ENCODE assay signal across 17 mouse cellular contexts in genomic region chr13:76064363-76064945, GRCm38 (mm10). TPM values are rescaled to one million over a fixed set of nuclear protein-coding genes. Genes with fewer than 3 reads are reported as not detected.
DNase-seq lines count a peak whose midpoint lies in the region; ATAC-seq and TF ChIP-seq lines count a peak whose summit lies in the region.
"Had no signal": no experiment of that assay in that cellular context is flagged by ENCODE, and none has a peak within 500 bp of the region (broad histone marks: within the 10 kb centered on the region; RNA-seq: fewer than 3 reads in every experiment).

No protein-coding gene starts in this region.

- H3K4me1 ChIP-seq in forebrain, embryonic 13.5 days: no peaks in the 10 kb centered on the region
- no peaks in the 10 kb centered on the region for H3K4me1 ChIP-seq in forebrain, postnatal 0 days (ENCODE audit: insufficient read depth)
- H3K4me1 ChIP-seq in midbrain, embryonic 11.5 days (ENCODE audit: control insufficient read depth, insufficient read depth, low read length): no peaks in the 10 kb centered on the region
- no peaks in the 10 kb centered on the region for H3K4me1 ChIP-seq in midbrain, postnatal 0 days (ENCODE audit: insufficient read depth, low read length)
- no peaks in the 10 kb centered on the region for H3K4me1 ChIP-seq in embryonic facial prominence, embryonic 11.5 days (ENCODE audit: control insufficient read depth, insufficient read depth, low read length)
- H3K4me1 ChIP-seq in limb, embryonic 15.5 days: no peaks in the 10 kb centered on the region
- H3K4me1 ChIP-seq: liver, embryonic 13.5 days; midbrain, embryonic 15.5 days had no signal

- peaks cover 10% of the 10 kb centered on the region for H3K36me3 ChIP-seq in forebrain, embryonic 13.5 days (ENCODE audit: poor library complexity, severe bottlenecking)
- H3K36me3 ChIP-seq in forebrain, postnatal 0 days (ENCODE audit: insufficient read depth): peaks cover 16% of the 10 kb centered on the region
- H3K36me3 ChIP-seq in midbrain, embryonic 11.5 days (ENCODE audit: control insufficient read depth, insufficient read depth, low read length): no peaks in the 10 kb centered on the region
- peaks cover 6% of the 10 kb centered on the region; the same call in 1 of the 2 replicates for H3K36me3 ChIP-seq in midbrain, postnatal 0 days (ENCODE audit: insufficient read depth, low read length)
- H3K36me3 ChIP-seq in embryonic facial prominence, embryonic 11.5 days (replicated peaks; ENCODE audit: control insufficient read depth, insufficient read depth, low read depth, low read length): no peaks in the 10 kb centered on the region
- peaks cover 12% of the 10 kb centered on the region; the same call in 1 of the 2 replicates for H3K36me3 ChIP-seq in limb, embryonic 15.5 days

- TF ChIP-seq CTCF in forebrain, postnatal 0 days (IDR thresholded peaks at IDR 0.05; ENCODE audit: low read depth): no peak
- no peak for TF ChIP-seq CTCF in midbrain, postnatal 0 days (IDR thresholded peaks at IDR 0.05)

- no peak overlapping the region for H3K4me3 ChIP-seq in forebrain, embryonic 13.5 days
- H3K4me3 ChIP-seq in forebrain, postnatal 0 days (ENCODE audit: low read depth, low read length): no peak overlapping the region
- no peak overlapping the region for H3K4me3 ChIP-seq in midbrain, embryonic 11.5 days (ENCODE audit: low read depth, low read length)
- no peak overlapping the region for H3K4me3 ChIP-seq in midbrain, postnatal 0 days (ENCODE audit: low read depth, low read length)
- H3K4me3 ChIP-seq in embryonic facial prominence, embryonic 11.5 days (ENCODE audit: low read depth, low read length): no peak overlapping the region
- no peak overlapping the region for H3K4me3 ChIP-seq in limb, embryonic 15.5 days
- H3K4me3 ChIP-seq: erythroblast, embryonic 14.5 days; liver, embryonic 13.5 days; midbrain, embryonic 15.5 days had no signal

- DNase-seq in forebrain, postnatal 0 days: no peak
- DNase-seq in midbrain, embryonic 11.5 days (ENCODE audit: low spot score, missing footprints): no peak
- DNase-seq in midbrain, postnatal 0 days (ENCODE audit: low spot score): no peak
- DNase-seq in embryonic facial prominence, embryonic 11.5 days (ENCODE audit: low spot score): peak; percentile 36
- DNase-seq in yolk sac, embryonic 10.5 days (ENCODE audit: low spot score): no peak
- DNase-seq: cerebellum, postnatal 25 days; heart, postnatal 4 days; liver, embryonic 13.5 days; lung, postnatal 14 days; right cerebral cortex, adult 18-20 months had no signal

- H3K27me3 ChIP-seq in forebrain, embryonic 13.5 days: no peaks in the 10 kb centered on the region
- no peaks in the 10 kb centered on the region for H3K27me3 ChIP-seq in forebrain, postnatal 0 days (ENCODE audit: insufficient read depth, low read length)
- H3K27me3 ChIP-seq in midbrain, embryonic 11.5 days (ENCODE audit: control insufficient read depth, insufficient read depth, low read length): no peaks in the 10 kb centered on the region
- H3K27me3 ChIP-seq in midbrain, postnatal 0 days (ENCODE audit: insufficient read depth, low read length): no peaks in the 10 kb centered on the region
- H3K27me3 ChIP-seq in embryonic facial prominence, embryonic 11.5 days (ENCODE audit: control insufficient read depth, insufficient read depth, low read length): no peaks in the 10 kb centered on the region
- no peaks in the 10 kb centered on the region for H3K27me3 ChIP-seq in limb, embryonic 15.5 days
- H3K27me3 ChIP-seq: liver, embryonic 13.5 days; midbrain, embryonic 15.5 days had no signal

- no peak overlapping the region for H3K4me2 ChIP-seq in forebrain, embryonic 13.5 days
- no peak overlapping the region for H3K4me2 ChIP-seq in forebrain, postnatal 0 days (ENCODE audit: low read depth)
- no peak overlapping the region for H3K4me2 ChIP-seq in midbrain, embryonic 11.5 days
- no peak overlapping the region for H3K4me2 ChIP-seq in midbrain, postnatal 0 days (ENCODE audit: low read depth, low read length, poor library complexity, severe bottlenecking)
- no peak overlapping the region for H3K4me2 ChIP-seq in embryonic facial prominence, embryonic 11.5 days (ENCODE audit: low read depth, low read length)
- H3K4me2 ChIP-seq in limb, embryonic 15.5 days: no peak overlapping the region
- H3K4me2 ChIP-seq: liver, embryonic 13.5 days; midbrain, embryonic 15.5 days had no signal

- ATAC-seq in forebrain, embryonic 13.5 days: 0 out of 2 replicates have a peak, but pooled peaks have one; percentile 10
- no peak for ATAC-seq in forebrain, postnatal 0 days
- ATAC-seq in midbrain, embryonic 11.5 days (ENCODE audit: low FRiP score): 0 out of 2 replicates have a peak, but pooled peaks have one; percentile 14
- ATAC-seq in midbrain, postnatal 0 days (ENCODE audit: low FRiP score): no peak
- peak; percentile 91 for ATAC-seq in embryonic facial prominence, embryonic 11.5 days (replicated peaks; ENCODE audit: insufficient number of reproducible peaks, low FRiP score, low TSS enrichment, low read depth)
- peak; percentile 35; the same call in 1 of the 2 replicates for ATAC-seq in limb, embryonic 15.5 days (ENCODE audit: insufficient number of reproducible peaks, low FRiP score, low TSS enrichment, low read depth)
- ATAC-seq: midbrain, embryonic 15.5 days had no signal

- H3K9ac ChIP-seq in forebrain, embryonic 13.5 days: no peak overlapping the region
- no peak overlapping the region for H3K9ac ChIP-seq in forebrain, postnatal 0 days
- H3K9ac ChIP-seq in midbrain, embryonic 11.5 days (ENCODE audit: low read length): no peak overlapping the region
- H3K9ac ChIP-seq in midbrain, postnatal 0 days (replicated peaks; ENCODE audit: low read length, poor library complexity, severe bottlenecking): no peak overlapping the region
- H3K9ac ChIP-seq in embryonic facial prominence, embryonic 11.5 days (replicated peaks; ENCODE audit: low read length): no peak overlapping the region
- H3K9ac ChIP-seq in limb, embryonic 15.5 days: no peak overlapping the region
- H3K9ac ChIP-seq: liver, embryonic 13.5 days; midbrain, embryonic 15.5 days had no signal

- 87% methylated on average over 13 of the region's 13 CpGs for WGBS in forebrain, embryonic 13.5 days
- WGBS in forebrain, postnatal 0 days: 91% methylated on average over 13 of the region's 13 CpGs
- WGBS in midbrain, embryonic 11.5 days: 92% methylated on average over 13 of the region's 13 CpGs
- WGBS in midbrain, postnatal 0 days: 88% methylated on average over 13 of the region's 13 CpGs
- whole genome bisulfite sequencing in embryonic facial prominence, embryonic 11.5 days: 70% methylated on average over 13 of the region's 13 CpGs
- 60% methylated on average over 13 of the region's 13 CpGs for WGBS in limb, embryonic 15.5 days

- no peak overlapping the region for H3K27ac ChIP-seq in forebrain, embryonic 13.5 days
- H3K27ac ChIP-seq in forebrain, postnatal 0 days (ENCODE audit: low read depth, low read length): no peak overlapping the region
- no peak overlapping the region for H3K27ac ChIP-seq in midbrain, embryonic 11.5 days (ENCODE audit: low read depth, low read length)
- H3K27ac ChIP-seq in midbrain, postnatal 0 days (ENCODE audit: low read depth, low read length): no peak overlapping the region
- no peak overlapping the region for H3K27ac ChIP-seq in embryonic facial prominence, embryonic 11.5 days (replicated peaks; ENCODE audit: low read depth, low read length)
- no peak overlapping the region for H3K27ac ChIP-seq in limb, embryonic 15.5 days
- H3K27ac ChIP-seq: liver, embryonic 13.5 days; midbrain, embryonic 15.5 days had no signal

- H3K9me3 ChIP-seq in forebrain, embryonic 13.5 days (replicated peaks): no peaks in the 10 kb centered on the region
- no peaks in the 10 kb centered on the region for H3K9me3 ChIP-seq in forebrain, postnatal 0 days (ENCODE audit: low read length)
- H3K9me3 ChIP-seq in midbrain, embryonic 11.5 days (ENCODE audit: control insufficient read depth, low read length): no peaks in the 10 kb centered on the region
- H3K9me3 ChIP-seq in midbrain, postnatal 0 days (ENCODE audit: low read length): no peaks in the 10 kb centered on the region
- H3K9me3 ChIP-seq in embryonic facial prominence, embryonic 11.5 days (replicated peaks; ENCODE audit: control insufficient read depth, low read length): no peaks in the 10 kb centered on the region
- H3K9me3 ChIP-seq in limb, embryonic 15.5 days: no peaks in the 10 kb centered on the region
- H3K9me3 ChIP-seq: liver, embryonic 13.5 days; midbrain, embryonic 15.5 days had no signal

RNA-seq across cellular contexts. Expression of gene Gpr150, which starts 7.7 kb away (rescaled TPM):
- 0.55 and 0.74 TPM in 2 replicates for polyA plus RNA-seq in forebrain, embryonic 13.5 days (2015; fragmentation: Nextera tagmentation; extraction: Ambion mirVana)
- total RNA-seq in forebrain, postnatal 0 days (2014; rRNA removed): 1.9 and 2.5 TPM in 2 replicates
- 3.0 and 3.3 TPM in 2 replicates for polyA plus RNA-seq in forebrain, postnatal 0 days (2015; fragmentation: Nextera tagmentation; extraction: Ambion mirVana)
- polyA plus RNA-seq in midbrain, embryonic 11.5 days (2014; fragmentation: Nextera tagmentation; extraction: Ambion mirVana): 0.26 and 0.33 TPM in 2 replicates
- 3.2 and 3.7 TPM in 2 replicates for total RNA-seq in midbrain, postnatal 0 days (2014; rRNA removed)
- polyA plus RNA-seq in midbrain, postnatal 0 days (2015; fragmentation: Nextera tagmentation; extraction: Ambion mirVana): 3.1 and 3.5 TPM in 2 replicates
- polyA plus RNA-seq in embryonic facial prominence, embryonic 11.5 days (2014; fragmentation: Nextera tagmentation; extraction: Ambion mirVana): 0.43 and 0.47 TPM in 2 replicates
- polyA plus RNA-seq in limb, embryonic 15.5 days (2015; fragmentation: Nextera tagmentation; extraction: Ambion mirVana): 0.09 and 0.10 TPM in 2 replicates
- total RNA-seq: adrenal gland, adult 18-20 months; heart, adult 8-10 months; heart, postnatal 4 days had no signal
- polyA plus RNA-seq: C2C12 had no signal

RNA-seq across cellular contexts. Expression of gene Arsk, which starts 34.0 kb away (rescaled TPM):
- 4.2 and 6.0 TPM in 2 replicates for polyA plus RNA-seq in forebrain, embryonic 13.5 days (2015; fragmentation: Nextera tagmentation; extraction: Ambion mirVana)
- 4.7 and 6.9 TPM in 2 replicates for total RNA-seq in forebrain, postnatal 0 days (2014; rRNA removed)
- polyA plus RNA-seq in forebrain, postnatal 0 days (2015; fragmentation: Nextera tagmentation; extraction: Ambion mirVana): 3.7 TPM in 2 replicates
- polyA plus RNA-seq in midbrain, embryonic 11.5 days (2014; fragmentation: Nextera tagmentation; extraction: Ambion mirVana): 5.3 and 7.6 TPM in 2 replicates
- 6.6 and 9.3 TPM in 2 replicates for total RNA-seq in midbrain, postnatal 0 days (2014; rRNA removed)
- polyA plus RNA-seq in midbrain, postnatal 0 days (2015; fragmentation: Nextera tagmentation; extraction: Ambion mirVana): 3.9 and 4.8 TPM in 2 replicates
- polyA plus RNA-seq in embryonic facial prominence, embryonic 11.5 days (2014; fragmentation: Nextera tagmentation; extraction: Ambion mirVana): 6.8 and 8.1 TPM in 2 replicates
- polyA plus RNA-seq in limb, embryonic 15.5 days (2015; fragmentation: Nextera tagmentation; extraction: Ambion mirVana): 9.3 and 10.4 TPM in 2 replicates

RNA-seq across cellular contexts. Expression of gene Ttc37, which starts 34.1 kb away (rescaled TPM):
- polyA plus RNA-seq in forebrain, embryonic 13.5 days (2015; fragmentation: Nextera tagmentation; extraction: Ambion mirVana): 9.6 and 10.4 TPM in 2 replicates
- 15.3 and 22.0 TPM in 2 replicates for total RNA-seq in forebrain, postnatal 0 days (2014; rRNA removed)
- polyA plus RNA-seq in forebrain, postnatal 0 days (2015; fragmentation: Nextera tagmentation; extraction: Ambion mirVana): 3.6 and 5.4 TPM in 2 replicates
- 14.1 and 17.1 TPM in 2 replicates for polyA plus RNA-seq in midbrain, embryonic 11.5 days (2014; fragmentation: Nextera tagmentation; extraction: Ambion mirVana)
- total RNA-seq in midbrain, postnatal 0 days (2014; rRNA removed): 14.4 and 16.3 TPM in 2 replicates
- 4.7 and 6.5 TPM in 2 replicates for polyA plus RNA-seq in midbrain, postnatal 0 days (2015; fragmentation: Nextera tagmentation; extraction: Ambion mirVana)
- polyA plus RNA-seq in embryonic facial prominence, embryonic 11.5 days (2014; fragmentation: Nextera tagmentation; extraction: Ambion mirVana): 18.8 and 23.5 TPM in 2 replicates
- 14.4 and 15.7 TPM in 2 replicates for polyA plus RNA-seq in limb, embryonic 15.5 days (2015; fragmentation: Nextera tagmentation; extraction: Ambion mirVana)

RNA-seq across cellular contexts. Expression of gene Rfesd, which starts 45.9 kb away (rescaled TPM):
- 19.0 and 19.8 TPM in 2 replicates for polyA plus RNA-seq in forebrain, embryonic 13.5 days (2015; fragmentation: Nextera tagmentation; extraction: Ambion mirVana)
- 18.9 and 22.1 TPM in 2 replicates for total RNA-seq in forebrain, postnatal 0 days (2014; rRNA removed)
- polyA plus RNA-seq in forebrain, postnatal 0 days (2015; fragmentation: Nextera tagmentation; extraction: Ambion mirVana): 23.4 and 24.9 TPM in 2 replicates
- 21.9 and 24.7 TPM in 2 replicates for polyA plus RNA-seq in midbrain, embryonic 11.5 days (2014; fragmentation: Nextera tagmentation; extraction: Ambion mirVana)
- total RNA-seq in midbrain, postnatal 0 days (2014; rRNA removed): 16.7 and 18.7 TPM in 2 replicates
- 25.4 and 25.5 TPM in 2 replicates for polyA plus RNA-seq in midbrain, postnatal 0 days (2015; fragmentation: Nextera tagmentation; extraction: Ambion mirVana)
- polyA plus RNA-seq in embryonic facial prominence, embryonic 11.5 days (2014; fragmentation: Nextera tagmentation; extraction: Ambion mirVana): 21.9 and 23.4 TPM in 2 replicates
- polyA plus RNA-seq in limb, embryonic 15.5 days (2015; fragmentation: Nextera tagmentation; extraction: Ambion mirVana): 20.3 and 22.4 TPM in 2 replicates

Comparison
In these comparisons a context has a peak if more than half of its experiments do, and no peak if none do; other contexts are left out.
1. ATAC-seq: peak in forebrain, embryonic 13.5 days (single experiment), midbrain, embryonic 11.5 days (single experiment), embryonic facial prominence, embryonic 11.5 days (single experiment) and limb, embryonic 15.5 days (single experiment); none in forebrain, postnatal 0 days (single experiment) and midbrain, postnatal 0 days (single experiment).